Mouse (Mus musculus) pancreas, adult 10 weeks (tissue): ENCODE measurements around the gene Foxi1. TPM values are rescaled to one million over a fixed set of nuclear protein-coding genes. Genes with fewer than 3 reads are reported as not detected.

ENCODE experiments used
- polyA plus RNA-seq: library from polyadenylated mRNA; stranded (reverse); fragments of 350-450 nt; fragmentation: Illumina TruSeq; extraction: RNeasy Lipid Tissue Mini Kit (QIAGEN cat#74804); gene quantifications from one replicate; pipeline ENCODE4 v1.2.3, GENCODE M21; 2015; ENCODE audit warnings: low read depth, low replicate concordance; ENCODE audit not compliant: insufficient read depth

Foxi1 gene
- polyA plus RNA-seq: not detected

GRCm38 (mm10) chr11:34207989-34208388, at the start of gene Foxi1:
Foxi1 (minus strand) TSS chr11:34208089.

Other genes with a start within 250 kb of the Foxi1 start
- gene Kcnmb1, start 245.1 kb downstream of the Foxi1 start, polyA plus RNA-seq: 0.63 TPM
- gene Kcnip1, start 214.9 kb downstream of the Foxi1 start, polyA plus RNA-seq: 1.7 TPM
- 0.79 TPM for gene Lcp2, start 161.2 kb downstream of the Foxi1 start, polyA plus RNA-seq
- gene 4930469K13Rik, start 109.5 kb downstream of the Foxi1 start, polyA plus RNA-seq: not detected
- not detected for gene Fam196b, start 106.7 kb upstream of the Foxi1 start, polyA plus RNA-seq